Mouse (Mus musculus) heart, adult 2 months (tissue): Measurements from ENCODE around the gene Rnf150.

ENCODE experiments used
- CTCF ChIP-seq: fragments of 200-600 bp; IDR thresholded peaks from 2 replicates; pipeline ENCODE4 v1.8.1; 2022; ENCODE audit warnings: antibody characterized with exemption, mild to moderate bottlenecking, moderate library complexity
- POLR2A ChIP-seq: fragments of 200-500 bp; IDR thresholded peaks from 2 replicates; pipeline ENCODE4 v1.6.1; 2011; ENCODE audit warnings: mild to moderate bottlenecking, low read depth, low read length, control low read depth; ENCODE audit not compliant: insufficient read depth

DNA sequence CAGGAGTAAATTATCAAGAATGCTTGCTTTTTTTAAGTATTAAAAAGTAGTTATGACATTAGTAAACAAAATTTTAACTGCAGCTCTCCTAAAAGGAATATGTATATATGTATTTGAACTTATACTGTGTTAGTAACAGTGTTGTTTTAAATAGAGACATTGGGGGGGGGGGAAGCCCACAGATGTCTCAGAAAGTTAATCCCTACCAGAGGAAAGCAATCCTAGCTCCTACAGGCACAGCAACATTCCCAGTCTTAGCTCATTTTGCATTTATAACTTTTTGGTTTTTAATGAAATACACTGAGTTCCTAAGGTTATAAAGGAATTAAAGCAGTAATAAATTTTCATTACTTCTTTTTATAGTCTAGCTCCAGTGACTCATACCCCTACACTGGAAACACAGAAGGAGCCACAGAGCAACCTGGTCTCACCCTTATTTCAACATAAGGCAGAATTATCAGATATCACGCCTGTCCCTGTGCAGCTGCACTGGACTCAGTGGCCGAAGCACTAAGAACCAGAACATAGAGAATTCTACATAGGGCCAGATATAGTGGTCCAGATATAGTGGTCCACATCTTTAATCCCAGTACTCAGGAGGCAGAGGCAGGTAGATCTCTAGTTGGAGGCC, 96.9 kb downstream of the Rnf150 start:
- TF ChIP-seq CTCF (no peak), POLR2A (no peak)
